Mouse (Mus musculus): ENCODE measurements around the gene Pmvk. TPM values are rescaled to one million over a fixed set of nuclear protein-coding genes. Genes with fewer than 3 reads are reported as not detected.

Pmvk gene
- total and polyA plus RNA-seq, 3 experiments: 53.6 to 75.7 TPM; not detected in 1

DNA sequence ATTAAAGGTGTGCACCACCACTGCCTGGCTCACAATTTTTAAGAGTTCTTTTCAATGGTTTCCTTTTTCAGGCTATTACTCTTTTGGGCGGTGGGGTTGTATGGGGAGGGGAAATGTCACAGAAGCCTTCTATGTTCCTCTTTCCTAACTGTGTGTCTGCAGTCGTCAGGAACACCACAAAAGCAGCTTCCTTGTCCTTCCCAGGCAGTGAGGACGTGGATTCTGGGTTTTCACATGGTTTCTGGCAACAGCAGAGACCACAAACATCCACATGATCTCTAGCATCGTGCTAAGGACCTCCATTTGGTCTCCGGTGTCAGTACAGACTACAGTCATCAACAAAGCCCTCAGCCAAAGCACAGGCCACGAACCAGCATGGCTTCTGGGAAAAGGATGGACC is 19.5 kb downstream of the Pmvk start:
- Histone ChIP-seq H3K9ac (ENCODE audit: control insufficient read depth, low read depth, low read length, poor library complexity, severe bottlenecking) (no peak overlapping the region), H3K4me1 (ENCODE audit: control insufficient read depth in 1 of 2, insufficient read depth in 2 of 2, low read length in 2 of 2) (peaks cover 0 to 8% of the 10 kb centered on the region in 2 experiments; a peak in 2 of 4 replicates), H3K36me3 (ENCODE audit: control insufficient read depth in 1 of 2, insufficient read depth in 2 of 2, low read length in 2 of 2) (peaks cover 0 to 3% of the 10 kb centered on the region in 2 experiments; a peak in 1 of 4 replicates), H3K27me3 (ENCODE audit: control insufficient read depth in 1 of 2, insufficient read depth in 2 of 2, low read length in 2 of 2) (no peaks in the 10 kb centered on the region), H3K27ac (ENCODE audit: control insufficient read depth, low read depth, low read length) (no peak overlapping the region), H3K79me2 (ENCODE audit: control insufficient read depth, insufficient read depth, low read length, poor library complexity) (no peaks in the 10 kb centered on the region), H3K9me3 (replicated peaks; ENCODE audit: insufficient read depth, low read length) (no peaks in the 10 kb centered on the region), H3K4me3 (ENCODE audit: control insufficient read depth in 1 of 2, insufficient read depth in 1 of 2, low read depth in 2 of 2, low read length in 2 of 2) (no peak overlapping the region)
- TF ChIP-seq UBTF (IDR thresholded peaks at IDR 0.05; ENCODE audit: borderline replicate concordance, insufficient read depth, low read depth, low read length) (no peak), CHD1 (IDR thresholded peaks at IDR 0.05; ENCODE audit: low read depth, low read length) (no peak), MYC (IDR thresholded peaks at IDR 0.05; ENCODE audit: low read depth, low read length) (no peak), KAT2A (conservative IDR thresholded peaks at IDR 0.05; ENCODE audit: low read depth, low read length) (no peak)
- DNase-seq (ENCODE audit: low read depth, low spot score): no peak

DNA sequence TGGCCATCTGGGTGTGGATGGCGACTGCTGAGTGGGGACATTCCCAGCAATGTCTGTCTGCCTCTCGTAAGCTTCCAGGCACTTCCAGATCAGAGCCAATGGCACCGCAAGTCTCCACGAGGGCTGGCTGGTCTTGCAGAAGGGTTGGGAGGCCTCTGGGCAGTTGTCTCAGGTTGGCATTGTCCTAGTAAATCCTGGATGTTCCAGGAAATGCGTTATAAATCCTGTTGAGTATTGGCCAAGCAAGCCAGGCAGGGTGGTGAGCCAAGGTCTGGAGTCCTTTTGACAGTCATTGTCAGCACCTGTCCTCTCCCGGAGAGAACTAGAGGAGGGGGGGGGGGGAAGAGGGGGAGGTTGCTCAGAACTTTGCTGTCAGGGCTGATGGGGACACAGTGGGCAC is 24.7 kb downstream of the Pmvk start:
- TF ChIP-seq CTCF (IDR thresholded peaks at IDR 0.05 in 2 of 3, conservative IDR thresholded peaks at IDR 0.05 in 1 of 3; ENCODE audit: control insufficient read depth in 1 of 3, insufficient read depth in 1 of 3, low read depth in 2 of 3, low read length in 3 of 3, poor library complexity in 1 of 3, severe bottlenecking in 1 of 3) (no peak), SMC3 (IDR thresholded peaks at IDR 0.05; ENCODE audit: low read depth, low read length) (no peak), EP300 (IDR thresholded peaks at IDR 0.05; ENCODE audit: low read depth in 1 of 2, low read length in 2 of 2) (no peak), JUND (IDR thresholded peaks at IDR 0.05; ENCODE audit: low read depth, low read length) (no peak), E2F4 (IDR thresholded peaks at IDR 0.05; ENCODE audit: borderline replicate concordance, low read depth, low read length) (no peak), POLR2A (IDR thresholded peaks at IDR 0.05; ENCODE audit: control insufficient read depth in 1 of 2, insufficient read depth in 1 of 2, low read depth in 1 of 2, low read length in 2 of 2, poor library complexity in 1 of 2) (no peak), RAD21 (IDR thresholded peaks at IDR 0.05; ENCODE audit: low read depth, low read length) (no peak), ZC3H11A (IDR thresholded peaks at IDR 0.05; ENCODE audit: low read depth, low read length) (no peak), MYB (IDR thresholded peaks at IDR 0.05; ENCODE audit: low read depth, low read length) (no peak), ZMIZ1 (IDR thresholded peaks at IDR 0.05; ENCODE audit: low read depth, low read length) (no peak), SIN3A (IDR thresholded peaks at IDR 0.05; ENCODE audit: low read length) (no peak), BHLHE40 (IDR thresholded peaks at IDR 0.05; ENCODE audit: borderline replicate concordance, low read depth, low read length) (no peak), MEF2A (IDR thresholded peaks at IDR 0.05; ENCODE audit: extremely low read depth, insufficient replicate concordance, low read depth, low read length, poor library complexity, severe bottlenecking) (no peak), MYC (IDR thresholded peaks at IDR 0.05; ENCODE audit: low read depth, low read length) (no peak), UBTF (IDR thresholded peaks at IDR 0.05; ENCODE audit: borderline replicate concordance, insufficient read depth, low read depth, low read length) (no peak), POLR2AphosphoS2 (IDR thresholded peaks at IDR 0.05; ENCODE audit: low read length) (no peak)
- no peaks in the 10 kb centered on the region for H3K79me2 ChIP-seq (ENCODE audit: control insufficient read depth, insufficient read depth, low read length, poor library complexity)
- H3K9ac ChIP-seq (ENCODE audit: control insufficient read depth, low read depth, low read length, poor library complexity, severe bottlenecking): no peak overlapping the region
- no peaks in the 10 kb centered on the region for H3K9me3 ChIP-seq (replicated peaks; ENCODE audit: insufficient read depth, low read length)
- no peak for DNase-seq (ENCODE audit: low read depth, low spot score)
- no peaks in the 10 kb centered on the region for H3K27me3 ChIP-seq (ENCODE audit: control insufficient read depth in 1 of 2, insufficient read depth in 2 of 2, low read length in 2 of 2)
- H3K4me3 ChIP-seq (ENCODE audit: control insufficient read depth in 1 of 2, insufficient read depth in 1 of 2, low read depth in 2 of 2, low read length in 2 of 2): no peak overlapping the region
- H3K36me3 ChIP-seq (ENCODE audit: control insufficient read depth in 1 of 2, insufficient read depth in 2 of 2, low read length in 2 of 2): no peaks in the 10 kb centered on the region
- no peak overlapping the region for H3K27ac ChIP-seq (ENCODE audit: control insufficient read depth, low read depth, low read length)
- no peaks in the 10 kb centered on the region for H3K4me1 ChIP-seq (ENCODE audit: control insufficient read depth in 1 of 2, insufficient read depth in 2 of 2, low read length in 2 of 2)

Measured in MEL (cell line).